Mouse (Mus musculus) kidney, postnatal 14 days (tissue): ENCODE measurements around the gene Ccni.

Source experiments
- DNase-seq: peaks from one replicate; pipeline ENCODE4 v3.0.0; 2022; ENCODE audit warnings: mixed read lengths

Ccni gene

DNA sequence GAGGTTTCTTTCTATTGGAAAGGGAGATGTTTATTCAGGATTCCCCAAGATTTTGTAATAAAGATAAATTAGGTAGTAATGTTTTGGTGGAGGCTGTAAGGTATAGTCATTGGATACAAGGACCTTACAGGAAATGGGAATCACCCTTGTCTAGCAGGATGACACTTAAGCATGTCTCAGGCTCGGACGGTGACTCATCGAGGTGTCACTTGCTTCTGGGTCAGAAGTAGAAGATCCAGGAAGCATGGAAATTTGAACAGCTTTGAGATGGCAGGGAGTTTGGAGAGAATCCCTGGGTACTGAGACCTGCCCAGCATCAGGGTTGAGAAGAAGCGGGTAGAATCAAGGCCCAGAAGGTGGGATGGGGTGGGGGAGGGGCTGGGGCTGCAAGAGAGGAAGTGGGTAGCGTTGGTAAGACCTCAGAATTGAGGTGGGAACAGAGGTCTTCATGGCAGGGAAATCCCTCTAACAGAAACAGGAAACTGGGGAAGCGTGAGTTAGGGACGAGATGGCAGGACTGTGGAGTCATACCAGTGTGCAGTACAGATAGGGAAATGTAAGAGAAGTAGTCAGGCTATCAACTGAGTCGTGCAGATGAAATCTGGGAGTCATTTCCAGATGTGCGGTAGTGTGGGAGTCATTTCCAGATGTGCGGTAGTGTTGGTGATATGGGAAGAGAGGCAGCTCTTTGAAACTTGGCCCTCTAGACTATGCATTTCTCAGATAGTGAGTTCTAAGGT, 70.8 kb downstream of the Ccni start:
- no peak for DNase-seq

DNA sequence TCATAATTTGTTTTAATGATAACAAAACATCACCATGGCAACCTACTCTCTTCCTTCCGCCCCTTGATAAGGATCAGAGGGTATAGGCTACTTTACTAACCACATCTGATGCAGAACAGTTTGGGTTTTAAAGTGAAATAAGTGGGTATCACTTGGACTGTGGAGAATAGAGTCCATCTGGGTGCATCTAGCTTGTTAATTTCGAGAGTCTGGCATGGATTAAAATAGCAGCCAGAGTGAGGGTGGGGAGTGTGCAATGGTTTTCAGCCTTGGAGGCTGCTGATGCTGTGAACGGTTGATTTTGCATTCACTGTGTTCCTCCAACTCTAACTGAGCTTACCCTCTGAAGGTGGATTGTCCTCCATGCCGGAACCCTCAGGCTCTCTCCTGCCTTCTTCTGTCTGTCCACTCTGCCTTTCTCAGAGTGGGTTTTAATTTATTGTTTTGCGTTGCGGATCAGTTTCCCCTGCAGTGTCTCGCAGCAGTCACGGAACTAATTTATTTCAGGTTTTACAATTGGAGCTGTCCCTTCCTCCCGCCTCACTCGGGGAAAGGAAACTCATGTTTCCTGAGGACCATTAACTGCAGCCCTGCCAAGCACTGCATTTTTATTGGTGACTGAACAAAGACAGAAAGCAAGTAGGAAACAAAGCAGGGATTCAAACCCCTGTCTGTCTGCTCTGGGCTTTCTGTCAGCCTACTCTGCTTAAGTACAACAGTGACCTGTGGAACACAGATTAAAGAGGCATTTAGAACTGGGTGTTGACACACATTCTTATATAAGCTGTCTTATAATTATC, 72.7 kb downstream of the Ccni start:
- DNase-seq: no peak
